Mouse (Mus musculus): ENCODE measurements at regions not wholly inside any gene's neighbourhood (a gene's known extent, or its start where the extent isn't known, plus 50 kb on each side); places are given as distances from the start of the nearest gene placed in this dataset.

DNA sequence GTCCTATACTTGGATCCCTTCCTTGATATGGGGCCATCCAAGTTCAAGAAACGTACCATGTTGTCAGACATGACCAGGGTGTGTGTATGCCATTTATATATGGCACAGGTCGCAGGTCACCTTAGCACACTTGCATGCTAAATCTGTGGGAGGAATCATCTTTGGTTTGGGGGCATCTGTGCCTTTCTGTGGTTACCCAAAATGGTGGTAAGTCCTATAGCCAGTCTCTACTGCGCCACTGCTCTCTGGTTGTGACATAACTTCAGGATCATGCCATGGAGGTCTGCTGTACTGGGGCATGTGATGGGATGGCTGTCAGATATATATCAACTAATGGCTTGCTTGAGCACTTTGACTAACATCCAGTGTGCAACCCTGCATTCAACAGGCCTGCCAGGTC is 112.9 kb upstream of the Rtl1 start:
- 100% methylated on average over 3 of the region's 3 CpGs for WGBS

DNA sequence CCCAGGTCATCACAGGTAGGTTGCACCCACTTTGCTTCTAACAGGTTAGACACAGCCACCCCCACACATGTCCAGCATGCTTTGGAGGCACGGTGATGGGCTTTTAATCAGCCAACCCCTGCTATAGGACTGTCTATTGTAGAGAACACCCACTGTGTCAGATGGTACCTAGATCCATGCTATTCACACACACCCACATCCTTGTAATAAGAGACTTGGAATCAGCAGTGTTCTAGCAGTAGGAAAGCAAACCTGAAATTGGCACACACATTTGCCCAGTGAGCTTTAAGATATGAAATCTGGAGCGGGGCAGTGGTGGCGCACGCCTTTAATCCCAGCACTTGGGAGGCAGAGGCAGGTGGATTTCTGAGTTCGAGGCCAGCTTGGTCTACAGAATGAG is 113.9 kb upstream of the Rtl1 start:
- DNase-seq (ENCODE audit: low spot score) (no peak), ATAC-seq (ENCODE audit: low read depth) (no peak)
- Histone ChIP-seq H3K9ac (ENCODE audit: low read depth, low read length) (no peak overlapping the region), H3K4me3 (ENCODE audit: low read depth, low read length) (no peak overlapping the region), H3K27ac (replicated peaks; ENCODE audit: low read depth, low read length) (no peak overlapping the region), H3K36me3 (ENCODE audit: control insufficient read depth, insufficient read depth, low read length) (peaks cover 72% of the 10 kb centered on the region), H3K4me2 (ENCODE audit: low read depth, low read length) (no peak overlapping the region), H3K9me3 (ENCODE audit: control insufficient read depth, low read length) (no peaks in the 10 kb centered on the region), H3K27me3 (replicated peaks; ENCODE audit: control insufficient read depth, insufficient read depth, low read length) (no peaks in the 10 kb centered on the region), H3K4me1 (ENCODE audit: control insufficient read depth, insufficient read depth, low read length) (no peaks in the 10 kb centered on the region)
- WGBS, result 92% methylated on average over 5 of the region's 5 CpGs

More for the DNA sequence above, 112.9 kb upstream of the Rtl1 start:
- Histone ChIP-seq H3K27ac (replicated peaks; ENCODE audit: low read depth, low read length) (no peak overlapping the region), H3K9ac (ENCODE audit: low read depth, low read length) (no peak overlapping the region), H3K4me2 (ENCODE audit: low read depth, low read length) (no peak overlapping the region), H3K4me3 (ENCODE audit: low read depth, low read length) (no peak overlapping the region), H3K4me1 (ENCODE audit: control insufficient read depth, insufficient read depth, low read length) (no peaks in the 10 kb centered on the region), H3K36me3 (ENCODE audit: control insufficient read depth, insufficient read depth, low read length) (peaks cover 65% of the 10 kb centered on the region), H3K27me3 (replicated peaks; ENCODE audit: control insufficient read depth, insufficient read depth, low read length) (no peaks in the 10 kb centered on the region), H3K9me3 (ENCODE audit: control insufficient read depth, low read length) (no peaks in the 10 kb centered on the region)
- no peak for DNase-seq (ENCODE audit: low spot score)
- no peak for ATAC-seq (ENCODE audit: low read depth)

DNA sequence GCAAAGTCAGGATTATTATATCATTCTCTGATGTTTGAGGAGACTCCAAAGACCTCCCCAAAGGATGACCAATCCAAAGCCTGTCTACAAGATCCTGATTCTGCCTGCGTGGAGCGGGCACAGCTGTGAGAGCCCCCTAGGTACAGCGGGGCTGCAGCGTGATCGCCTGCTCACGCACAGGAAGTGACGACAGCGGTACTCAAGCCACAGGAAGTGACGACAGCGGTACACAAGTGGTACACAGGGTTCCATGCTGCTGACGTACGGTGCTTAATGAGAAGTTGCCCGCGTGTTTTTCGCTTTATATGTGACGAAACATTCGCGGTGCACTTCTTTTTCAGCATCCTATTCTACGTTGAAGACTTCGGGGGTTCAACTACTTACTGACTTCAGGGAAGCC is 116.9 kb upstream of the Rtl1 start:
- Histone ChIP-seq H3K4me1 (ENCODE audit: control insufficient read depth, insufficient read depth, low read length) (no peaks in the 10 kb centered on the region), H3K4me3 (ENCODE audit: low read depth, low read length) (no peak overlapping the region), H3K36me3 (ENCODE audit: control insufficient read depth, insufficient read depth, low read length) (peaks cover 84% of the 10 kb centered on the region), H3K27ac (replicated peaks; ENCODE audit: low read depth, low read length) (no peak overlapping the region), H3K4me2 (ENCODE audit: low read depth, low read length) (no peak overlapping the region), H3K9ac (ENCODE audit: low read depth, low read length) (no peak overlapping the region), H3K27me3 (replicated peaks; ENCODE audit: control insufficient read depth, insufficient read depth, low read length) (no peaks in the 10 kb centered on the region), H3K9me3 (ENCODE audit: control insufficient read depth, low read length) (no peaks in the 10 kb centered on the region)
- no peak for DNase-seq (ENCODE audit: low spot score)
- ATAC-seq (ENCODE audit: low read depth), result no peak
- WGBS, result 95% methylated on average over 20 of the region's 20 CpGs

DNA sequence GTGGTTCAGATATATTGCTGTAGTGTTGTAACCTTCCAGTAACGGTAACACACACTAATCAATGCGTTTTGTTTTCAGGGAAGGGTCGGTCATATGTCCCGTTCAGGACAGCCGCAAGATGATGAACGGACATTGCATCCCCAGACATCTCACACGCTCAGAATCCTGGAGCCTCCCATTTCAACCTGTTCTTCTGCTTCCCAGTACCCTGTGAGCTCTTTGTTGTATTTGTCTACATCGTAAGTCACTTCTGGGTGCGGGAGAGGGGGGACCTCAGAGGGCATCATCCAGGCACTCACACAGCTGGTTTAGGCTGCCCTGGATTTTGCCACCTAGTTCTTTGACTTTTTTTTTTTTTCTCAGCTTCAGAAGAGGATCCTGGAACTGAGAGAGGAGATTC is 117.9 kb upstream of the Rtl1 start:
- Histone ChIP-seq H3K27me3 (replicated peaks; ENCODE audit: control insufficient read depth, insufficient read depth, low read length) (no peaks in the 10 kb centered on the region), H3K9ac (ENCODE audit: low read depth, low read length) (no peak overlapping the region), H3K27ac (replicated peaks; ENCODE audit: low read depth, low read length) (no peak overlapping the region), H3K4me3 (ENCODE audit: low read depth, low read length) (no peak overlapping the region), H3K9me3 (ENCODE audit: control insufficient read depth, low read length) (no peaks in the 10 kb centered on the region), H3K36me3 (ENCODE audit: control insufficient read depth, insufficient read depth, low read length) (peaks cover 86% of the 10 kb centered on the region), H3K4me1 (ENCODE audit: control insufficient read depth, insufficient read depth, low read length) (no peaks in the 10 kb centered on the region), H3K4me2 (ENCODE audit: low read depth, low read length) (no peak overlapping the region)
- DNase-seq (ENCODE audit: low spot score) (no peak), ATAC-seq (ENCODE audit: low read depth) (no peak)
- WGBS, result 95% methylated on average over 9 of the region's 9 CpGs

DNA sequence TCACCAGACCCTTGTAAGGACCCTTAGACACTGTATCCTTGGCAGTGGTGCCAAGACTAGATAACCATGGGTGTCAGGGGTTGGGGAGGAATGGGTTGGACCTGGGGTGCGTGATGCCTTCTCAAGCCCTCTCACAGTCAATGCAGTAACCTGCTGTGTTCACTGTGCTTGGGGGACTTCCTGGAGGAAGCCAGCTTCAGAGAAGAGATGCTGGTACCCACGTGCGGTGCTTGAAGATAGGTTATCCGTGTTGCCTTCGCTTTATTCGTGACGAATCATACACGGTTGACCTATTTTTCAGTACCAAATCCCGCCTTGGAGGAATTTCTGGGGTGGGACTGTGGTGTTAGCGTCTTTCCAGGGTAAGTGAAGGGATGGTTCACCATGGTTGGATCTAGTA is 138.1 kb upstream of the Rtl1 start:
- H3K27me3 ChIP-seq (replicated peaks; ENCODE audit: control insufficient read depth, insufficient read depth, low read length), result no peaks in the 10 kb centered on the region
- no peak overlapping the region for H3K4me3 ChIP-seq (ENCODE audit: low read depth, low read length)
- ATAC-seq (ENCODE audit: low read depth), result no peak
- H3K9ac ChIP-seq (ENCODE audit: low read depth, low read length), result no peak overlapping the region
- no peak overlapping the region for H3K4me2 ChIP-seq (ENCODE audit: low read depth, low read length)
- no peaks in the 10 kb centered on the region for H3K4me1 ChIP-seq (ENCODE audit: control insufficient read depth, insufficient read depth, low read length)
- H3K9me3 ChIP-seq (ENCODE audit: control insufficient read depth, low read length), result no peaks in the 10 kb centered on the region
- no peak for DNase-seq (ENCODE audit: low spot score)
- WGBS, result 96% methylated on average over 10 of the region's 10 CpGs
- no peak overlapping the region for H3K27ac ChIP-seq (replicated peaks; ENCODE audit: low read depth, low read length)
- peaks cover 74% of the 10 kb centered on the region for H3K36me3 ChIP-seq (ENCODE audit: control insufficient read depth, insufficient read depth, low read length)

DNA sequence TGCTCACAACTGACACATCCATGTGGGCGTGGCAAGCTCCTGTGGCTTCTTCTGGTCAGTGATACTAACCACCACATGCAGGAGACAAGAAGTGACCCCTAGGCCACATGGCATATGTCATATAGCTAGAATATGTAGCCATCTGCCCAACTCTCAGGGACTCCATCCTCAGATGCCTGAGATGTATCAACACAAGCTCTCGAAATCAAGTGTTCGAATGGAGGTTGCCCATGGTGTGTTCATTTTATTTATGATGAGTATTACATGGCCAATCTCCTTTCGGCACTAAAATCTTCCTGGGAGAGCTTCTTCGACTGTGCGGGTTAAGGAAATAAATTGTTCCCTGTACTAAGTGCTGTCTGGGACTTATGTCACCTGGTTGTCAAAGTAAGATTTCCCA is 138.8 kb upstream of the Rtl1 start:
- no peaks in the 10 kb centered on the region for H3K27me3 ChIP-seq (replicated peaks; ENCODE audit: control insufficient read depth, insufficient read depth, low read length)
- H3K4me3 ChIP-seq (ENCODE audit: low read depth, low read length), result no peak overlapping the region
- H3K4me1 ChIP-seq (ENCODE audit: control insufficient read depth, insufficient read depth, low read length), result no peaks in the 10 kb centered on the region
- no peak overlapping the region for H3K4me2 ChIP-seq (ENCODE audit: low read depth, low read length)
- WGBS, result 94% methylated on average over 6 of the region's 6 CpGs
- DNase-seq (ENCODE audit: low spot score) (no peak), ATAC-seq (ENCODE audit: low read depth) (no peak)
- no peak overlapping the region for H3K27ac ChIP-seq (replicated peaks; ENCODE audit: low read depth, low read length)
- H3K9ac ChIP-seq (ENCODE audit: low read depth, low read length), result no peak overlapping the region
- H3K9me3 ChIP-seq (ENCODE audit: control insufficient read depth, low read length), result no peaks in the 10 kb centered on the region
- peaks cover 74% of the 10 kb centered on the region for H3K36me3 ChIP-seq (ENCODE audit: control insufficient read depth, insufficient read depth, low read length)

DNA sequence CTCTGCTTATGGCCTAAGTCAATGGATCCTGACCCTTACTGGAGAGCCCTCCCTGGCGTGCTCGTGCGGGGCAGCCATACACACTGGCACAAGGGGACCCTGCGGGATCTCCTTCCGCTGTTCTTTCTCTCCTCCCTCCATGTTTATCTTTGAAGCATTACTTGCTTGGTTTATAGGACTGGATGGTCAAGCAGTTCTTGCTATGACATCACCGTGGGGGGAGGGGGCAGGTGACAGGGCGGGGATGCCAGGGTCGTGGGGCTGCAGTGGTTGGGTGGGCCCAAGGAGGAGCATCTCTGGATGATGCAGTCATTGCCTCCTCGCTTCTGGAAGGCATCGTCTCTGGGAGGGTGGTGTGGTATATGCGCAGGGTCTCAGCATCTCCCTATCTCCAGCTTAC is 142.4 kb upstream of the Rtl1 start:
- H3K4me2 ChIP-seq (ENCODE audit: low read depth, low read length), result no peak overlapping the region
- peaks cover 10% of the 10 kb centered on the region; the same call in 1 of the 2 replicates for H3K4me1 ChIP-seq (ENCODE audit: control insufficient read depth, insufficient read depth, low read length)
- H3K36me3 ChIP-seq (ENCODE audit: control insufficient read depth, insufficient read depth, low read length), result peaks cover 57% of the 10 kb centered on the region
- DNase-seq (ENCODE audit: low spot score) (no peak), ATAC-seq (ENCODE audit: low read depth) (no peak)
- WGBS, result 93% methylated on average over 11 of the region's 11 CpGs
- no peak overlapping the region for H3K27ac ChIP-seq (replicated peaks; ENCODE audit: low read depth, low read length)
- no peaks in the 10 kb centered on the region for H3K27me3 ChIP-seq (replicated peaks; ENCODE audit: control insufficient read depth, insufficient read depth, low read length)
- H3K9ac ChIP-seq (ENCODE audit: low read depth, low read length), result no peak overlapping the region
- no peaks in the 10 kb centered on the region for H3K9me3 ChIP-seq (ENCODE audit: control insufficient read depth, low read length)
- H3K4me3 ChIP-seq (ENCODE audit: low read depth, low read length), result no peak overlapping the region

DNA sequence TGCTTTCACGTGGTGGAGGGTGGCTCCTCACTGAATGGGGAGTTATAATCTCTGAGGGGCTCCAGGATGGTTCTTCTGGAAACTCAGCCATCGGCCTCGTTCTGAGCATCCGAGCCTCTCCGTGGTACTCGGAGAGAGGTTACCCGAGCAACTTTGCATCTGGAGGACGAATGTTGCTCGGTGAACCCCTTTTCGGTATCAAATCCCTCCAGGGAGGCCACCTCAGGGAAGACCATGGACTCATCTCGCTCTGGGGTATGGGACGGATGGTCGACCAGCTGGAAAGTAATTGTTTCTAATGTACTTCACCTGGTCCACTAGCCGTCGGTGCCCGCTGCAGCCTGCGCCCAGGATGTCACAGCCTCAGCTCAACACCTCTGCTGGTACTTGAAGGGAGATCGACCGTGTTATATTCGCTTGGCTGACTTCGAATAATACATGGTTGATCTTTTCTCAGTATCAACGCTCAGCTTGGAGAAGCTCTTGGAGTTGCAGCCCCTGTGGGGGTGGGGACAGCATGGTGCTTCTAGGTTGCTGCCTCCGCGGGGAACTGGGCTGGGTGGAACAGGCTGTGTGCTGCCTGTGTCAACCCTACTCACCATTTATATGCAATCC is 143.0 kb upstream of the Rtl1 start:
- H3K4me2 ChIP-seq (ENCODE audit: low read depth, low read length), result no peak overlapping the region
- no peak overlapping the region for H3K4me3 ChIP-seq (ENCODE audit: low read depth, low read length)
- WGBS, result 88% methylated on average over 24 of the region's 24 CpGs
- DNase-seq (ENCODE audit: low spot score) (no peak), ATAC-seq (ENCODE audit: low read depth) (no peak)
- H3K9ac ChIP-seq (ENCODE audit: low read depth, low read length), result no peak overlapping the region
- no peak overlapping the region for H3K27ac ChIP-seq (replicated peaks; ENCODE audit: low read depth, low read length)
- peaks cover 58% of the 10 kb centered on the region for H3K36me3 ChIP-seq (ENCODE audit: control insufficient read depth, insufficient read depth, low read length)
- no peaks in the 10 kb centered on the region for H3K27me3 ChIP-seq (replicated peaks; ENCODE audit: control insufficient read depth, insufficient read depth, low read length)
- peaks cover 13% of the 10 kb centered on the region for H3K4me1 ChIP-seq (ENCODE audit: control insufficient read depth, insufficient read depth, low read length)
- no peaks in the 10 kb centered on the region for H3K9me3 ChIP-seq (ENCODE audit: control insufficient read depth, low read length)

DNA sequence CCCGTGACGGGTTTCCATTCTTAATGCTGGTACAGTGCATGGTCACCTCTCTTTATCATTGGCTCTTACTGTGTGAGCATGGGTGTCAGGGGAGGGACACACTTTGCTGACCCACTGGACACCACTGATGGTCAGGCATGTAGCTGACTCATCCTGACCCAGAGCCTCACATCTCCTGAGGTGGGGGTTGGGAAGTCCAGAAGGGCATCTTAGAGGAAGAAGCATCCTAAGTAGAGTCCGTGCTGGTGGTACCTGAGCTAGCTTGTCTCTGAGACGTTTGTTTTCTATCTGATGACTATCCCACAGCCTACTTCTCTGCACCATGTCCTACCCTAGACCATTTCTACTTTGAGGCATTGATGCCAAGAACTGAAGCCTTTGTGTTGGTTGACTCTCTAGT is 144.1 kb upstream of the Rtl1 start:
- Histone ChIP-seq H3K27ac (replicated peaks; ENCODE audit: low read depth, low read length) (no peak overlapping the region), H3K9ac (ENCODE audit: low read depth, low read length) (no peak overlapping the region), H3K9me3 (ENCODE audit: control insufficient read depth, low read length) (no peaks in the 10 kb centered on the region), H3K27me3 (replicated peaks; ENCODE audit: control insufficient read depth, insufficient read depth, low read length) (no peaks in the 10 kb centered on the region), H3K36me3 (ENCODE audit: control insufficient read depth, insufficient read depth, low read length) (peaks cover 58% of the 10 kb centered on the region), H3K4me3 (ENCODE audit: low read depth, low read length) (no peak overlapping the region), H3K4me2 (ENCODE audit: low read depth, low read length) (no peak overlapping the region), H3K4me1 (ENCODE audit: control insufficient read depth, insufficient read depth, low read length) (peaks cover 16% of the 10 kb centered on the region)
- ATAC-seq (ENCODE audit: low read depth) (no peak), DNase-seq (ENCODE audit: low spot score) (no peak)
- WGBS, result 92% methylated on average over 4 of the region's 4 CpGs
